Mouse (Mus musculus): Measurements from ENCODE around the gene Grin2c.

Gene Grin2c

DNA sequence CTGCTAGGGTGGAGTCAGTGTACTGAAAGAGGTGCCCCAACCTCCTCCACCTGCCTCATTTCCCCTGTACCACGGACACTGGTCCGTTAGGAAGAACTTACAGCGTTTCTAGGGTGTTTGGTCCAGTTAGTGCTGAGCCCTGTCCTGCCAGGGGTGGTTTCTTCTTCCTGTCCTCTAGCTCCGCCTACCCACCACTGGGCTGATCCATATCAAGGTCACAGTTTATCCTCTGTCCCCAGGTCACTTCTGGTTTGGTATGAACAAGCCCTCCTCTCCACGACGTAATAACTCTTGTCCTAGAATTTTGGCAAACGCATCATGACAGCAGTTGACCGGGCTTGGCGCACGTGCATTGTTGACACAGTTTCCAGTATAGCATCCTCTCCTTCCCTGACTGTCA is 47.4 kb downstream of the Grin2c start:
- ChIA-PET POLR2A (interaction anchor here in 3 of 4 experiments (0.6 to 3.9 kb wide), 9 partner anchors 9 to 57 kb away, joined by 3 to 29 read pairs (median 5); partner anchors contain the start of gene Fdxr (in 1 of the 3)), CTCF (interaction anchor here in 3 of 4 experiments (1.0 to 2.1 kb wide), 2 partner anchors 17 to 38 kb away, joined by 3 to 6 read pairs (median 4); no protein-coding TSS in a partner anchor)

DNA sequence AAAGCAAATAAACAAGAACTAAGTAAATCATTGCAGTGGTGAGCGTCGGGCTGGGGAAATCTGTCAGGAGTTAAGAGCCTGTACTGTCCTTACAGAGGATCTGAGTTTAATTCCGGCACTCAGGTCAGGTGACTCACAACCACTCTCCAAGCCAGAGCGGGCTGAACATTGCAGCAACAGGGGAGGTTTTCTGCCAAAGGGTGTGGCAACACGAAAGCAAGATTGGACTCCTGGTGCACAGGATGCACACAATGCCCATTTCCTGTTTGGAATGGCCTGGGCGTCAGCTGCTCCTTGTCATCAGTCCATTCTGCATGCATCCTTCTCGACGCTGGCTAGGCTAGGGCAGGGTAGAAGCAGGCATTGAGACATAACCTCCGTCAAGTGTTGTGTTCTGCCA is 47.8 kb downstream of the Grin2c start:
- ChIA-PET CTCF (interaction anchor here in 2 of 4 experiments (1.0 to 2.1 kb wide), 2 partner anchors 17 to 37 kb away, joined by 3 to 6 read pairs; no protein-coding TSS in a partner anchor), POLR2A (interaction anchor here in 3 of 4 experiments (1.0 to 3.9 kb wide), 10 partner anchors 9 to 73 kb away, joined by 3 to 29 read pairs (median 6); partner anchors contain the start of gene Fdxr (in 1 of the 3))

DNA sequence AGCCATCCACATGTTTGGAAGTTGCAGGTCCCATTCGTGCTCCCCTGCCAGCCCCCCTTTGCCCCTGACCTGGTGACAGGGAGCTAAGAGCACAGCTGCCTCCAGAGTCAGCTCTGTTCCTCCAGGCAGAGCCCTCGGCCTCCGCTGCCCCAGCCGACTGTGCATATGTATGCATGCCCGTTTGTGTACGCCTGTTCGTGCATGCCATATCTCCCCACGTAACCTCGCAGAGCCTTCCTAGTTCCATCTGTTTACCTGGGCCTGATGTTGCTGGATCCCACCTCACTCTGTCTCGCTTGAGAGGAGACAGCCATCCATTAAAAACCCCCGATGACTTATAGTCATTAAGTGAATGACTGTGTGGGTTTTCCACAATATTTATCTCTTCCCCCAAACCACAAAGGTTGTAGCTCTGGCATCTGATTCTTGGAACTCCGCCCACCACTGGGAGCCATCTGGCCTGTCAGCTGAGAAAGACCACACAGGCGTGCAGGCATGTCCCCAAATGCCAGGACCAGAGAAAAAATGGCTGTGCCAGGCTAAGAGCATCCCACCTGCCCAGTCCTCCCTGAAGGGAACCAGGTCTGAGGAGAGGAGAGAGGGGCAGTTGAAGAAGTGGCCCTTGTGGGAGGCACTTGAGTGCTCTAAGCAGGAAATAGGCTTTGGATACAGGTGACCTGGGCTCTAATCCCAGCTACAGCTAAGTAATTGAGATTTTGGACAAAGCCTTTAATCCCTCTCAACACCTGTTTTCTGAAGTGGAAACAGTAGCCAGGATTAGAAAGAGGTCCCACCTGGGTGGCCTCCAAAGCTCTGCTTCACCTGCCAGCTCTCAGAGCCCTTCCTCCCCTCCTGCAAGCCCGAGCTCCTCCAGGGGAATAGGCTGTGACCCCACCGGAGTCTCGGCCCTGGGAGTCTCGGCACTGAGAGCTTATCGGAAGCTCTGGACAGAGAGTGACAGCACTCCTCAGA is 49.3 kb downstream of the Grin2c start:
- CTCF ChIA-PET = interaction anchor here in 3 of 4 experiments (0.6 to 2.1 kb wide), 5 partner anchors 12 to 1425 kb away, joined by 3 to 10 read pairs (median 5); no protein-coding TSS in a partner anchor
- POLR2A ChIA-PET = interaction anchor here in 3 of 4 experiments (0.7 to 3.9 kb wide), 13 partner anchors 8 to 75 kb away, joined by 3 to 29 read pairs (median 5); partner anchors contain the start of gene Fdxr (in 1 of the 3)

DNA sequence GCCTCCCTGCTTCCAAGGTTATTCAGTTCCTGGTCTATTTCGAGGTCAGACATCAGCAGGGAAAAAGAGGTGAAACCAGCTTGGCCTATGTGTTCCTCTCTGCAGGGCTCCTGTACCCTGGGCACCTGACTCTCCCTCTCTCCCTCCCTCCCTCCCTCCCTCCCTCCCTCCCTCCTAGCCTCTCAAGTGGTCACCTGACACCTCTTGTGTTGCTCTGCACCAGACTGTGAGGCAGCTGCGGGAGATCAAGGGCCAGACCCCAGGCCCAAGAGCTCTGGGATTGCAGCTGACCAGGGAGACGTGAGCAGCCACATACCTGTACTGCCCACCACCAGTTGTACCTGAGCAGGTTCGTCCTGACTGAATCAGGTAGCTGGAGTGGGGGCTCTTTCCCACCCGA is 51.9 kb downstream of the Grin2c start:
- ChIA-PET POLR2A (interaction anchor here in 3 of 4 experiments (0.6 to 3.2 kb wide), 26 partner anchors 9 to 303 kb away, joined by 3 to 31 read pairs (median 4); partner anchors contain the start of genes Fdxr (in 1 of the 3), Grin2c (in 1 of the 3), Jpt1 (in 1 of the 3) and Nat9 (in 1 of the 3)), CTCF (interaction anchor here (0.6 to 5.5 kb wide), 14 partner anchors 10 to 621 kb away, joined by 3 to 41 read pairs (median 4); partner anchors contain the start of gene Nup85 (in 1 of the 4))

DNA sequence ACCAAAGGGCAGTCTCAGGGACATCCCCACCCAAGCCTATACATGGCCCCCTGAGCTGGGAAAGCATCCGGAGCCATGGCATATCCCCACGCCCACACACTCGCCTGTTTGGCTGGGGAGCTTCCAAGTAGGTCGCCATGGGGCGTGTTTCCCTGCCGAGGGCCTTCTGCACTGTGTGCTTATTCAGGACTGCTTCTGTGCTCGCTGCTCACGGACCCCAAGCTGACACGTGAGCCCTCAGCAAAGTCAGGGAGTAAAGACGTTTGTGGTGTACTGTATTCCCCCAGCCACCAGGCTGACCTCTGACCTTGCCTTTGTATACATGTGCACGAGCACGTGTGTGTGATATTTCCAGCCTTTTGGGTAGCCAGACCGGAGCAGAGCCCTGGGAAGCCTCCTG is 54.9 kb downstream of the Grin2c start:
- ChIA-PET POLR2A (interaction anchor here in 3 of 4 experiments (0.6 to 2.5 kb wide), 13 partner anchors 9 to 65 kb away, joined by 3 to 12 read pairs (median 3); partner anchors contain the start of gene Fdxr (in 1 of the 3)), CTCF (interaction anchor here (0.5 to 5.5 kb wide), 11 partner anchors 8 to 39 kb away, joined by 3 to 41 read pairs (median 5); no protein-coding TSS in a partner anchor)

DNA sequence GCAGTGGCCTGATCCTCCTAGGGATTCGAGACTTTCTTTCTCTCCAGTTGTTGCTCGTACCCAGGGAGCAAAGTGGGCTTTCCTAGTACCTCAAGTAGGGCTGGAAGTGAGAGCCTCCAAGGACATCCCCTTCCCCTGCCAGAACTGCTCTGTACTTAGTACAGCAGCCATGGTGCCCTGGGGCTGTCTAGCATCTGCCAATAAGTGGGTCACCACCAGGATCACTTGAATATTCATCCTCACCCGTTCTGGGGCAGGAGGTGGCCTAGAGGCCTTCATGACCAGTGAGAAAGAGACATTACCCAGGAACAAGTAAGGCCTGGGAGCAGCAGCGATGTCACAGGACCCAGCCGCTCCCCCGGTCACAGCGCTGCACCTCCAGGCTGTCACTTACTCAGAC is 57.1 kb downstream of the Grin2c start:
- ChIA-PET CTCF (interaction anchor here in 2 of 4 experiments (0.8 to 1.0 kb wide), 3 partner anchors 15 to 16 kb away, joined by 3 to 7 read pairs (median 5); no protein-coding TSS in a partner anchor), POLR2A (interaction anchor here in 2 of 4 experiments (0.6 to 3.0 kb wide), 9 partner anchors 8 to 57 kb away, joined by 3 to 10 read pairs (median 3); partner anchors contain the start of gene Grin2c (in 2 of the 2))

DNA sequence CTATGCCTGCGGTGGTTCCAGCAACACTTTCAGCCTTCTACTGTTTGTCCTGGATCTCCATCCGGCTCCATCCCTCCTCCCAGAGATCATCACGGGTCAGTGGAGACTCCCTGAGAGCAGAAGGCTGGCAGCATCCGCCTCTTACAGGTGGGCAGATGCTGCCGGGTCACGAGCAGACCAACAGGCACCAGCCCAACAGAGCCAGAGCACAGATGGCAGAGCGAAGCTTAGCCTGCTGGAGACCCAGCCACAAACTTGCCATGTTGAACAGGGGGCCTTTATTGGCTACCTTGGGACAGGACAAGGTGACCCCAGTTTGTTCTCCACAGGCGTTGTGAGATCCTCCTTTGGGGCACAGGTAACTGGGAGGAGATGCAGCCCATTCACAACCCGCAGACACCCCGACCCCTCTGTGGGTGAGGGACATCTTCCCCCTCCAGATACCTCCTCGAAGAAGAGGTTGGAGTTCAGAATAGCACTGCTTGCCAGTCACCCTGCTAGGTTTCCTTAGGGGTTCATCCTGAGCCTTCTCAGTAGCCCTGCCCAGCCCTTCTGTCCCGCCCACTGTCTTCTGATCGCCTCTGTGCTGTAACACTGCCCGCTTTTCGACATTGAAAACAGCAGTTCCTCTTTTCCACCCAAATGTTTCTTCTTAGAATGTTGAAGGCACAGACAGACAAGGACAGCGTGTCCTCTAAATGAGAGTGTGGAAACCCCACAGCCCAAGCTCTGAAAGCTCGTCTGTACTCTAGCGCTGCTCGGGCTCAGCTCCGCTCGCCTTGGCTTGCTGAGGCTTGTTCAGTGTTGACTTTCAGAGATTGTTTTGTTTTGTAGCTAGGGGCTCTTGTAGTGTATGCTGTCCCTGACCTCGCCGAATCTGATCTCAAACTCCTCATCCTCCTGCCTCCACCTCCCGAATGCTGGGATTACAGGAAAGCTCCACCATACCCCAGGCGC is 58.0 kb downstream of the Grin2c start:
- ChIA-PET CTCF (interaction anchor here in 3 of 4 experiments (0.6 to 2.2 kb wide), 5 partner anchors 16 to 407 kb away, joined by 3 to 9 read pairs (median 5); no protein-coding TSS in a partner anchor), POLR2A (interaction anchor here in 3 of 4 experiments (0.6 to 3.0 kb wide), 14 partner anchors 9 to 66 kb away, joined by 3 to 10 read pairs (median 3); partner anchors contain the start of genes Grin2c (in 2 of the 3) and Tmem104 (in 1 of the 3))

DNA sequence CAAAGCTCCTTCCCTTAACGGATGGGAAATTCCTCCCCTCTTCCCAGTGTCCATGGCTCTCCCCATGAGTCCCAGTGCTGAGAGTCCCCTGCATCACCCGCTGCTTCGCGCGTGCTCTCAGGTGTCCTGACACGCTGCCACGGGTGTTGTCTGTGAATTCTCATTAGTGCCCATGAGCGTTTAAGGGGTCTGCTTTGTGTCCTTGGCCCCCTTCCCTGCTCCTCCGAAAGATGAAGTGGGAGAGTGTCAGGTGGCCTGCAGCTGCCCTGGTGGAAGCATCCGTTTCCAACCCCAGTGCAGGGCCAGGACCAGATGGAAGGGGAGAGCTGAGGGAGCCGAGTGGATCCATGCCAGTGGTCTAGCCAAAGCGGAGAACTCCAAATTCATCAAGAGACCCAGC is 58.9 kb downstream of the Grin2c start:
- POLR2A ChIA-PET = interaction anchor here in 3 of 4 experiments (0.9 to 3.0 kb wide), 7 partner anchors 17 to 59 kb away, joined by 3 to 10 read pairs (median 3); partner anchors contain the start of genes Grin2c (in 2 of the 3) and Tmem104 (in 1 of the 3)
- CTCF ChIA-PET = interaction anchor here in 2 of 4 experiments (0.7 to 2.2 kb wide), 2 partner anchors 17 kb away, joined by 3 to 9 read pairs; no protein-coding TSS in a partner anchor

DNA sequence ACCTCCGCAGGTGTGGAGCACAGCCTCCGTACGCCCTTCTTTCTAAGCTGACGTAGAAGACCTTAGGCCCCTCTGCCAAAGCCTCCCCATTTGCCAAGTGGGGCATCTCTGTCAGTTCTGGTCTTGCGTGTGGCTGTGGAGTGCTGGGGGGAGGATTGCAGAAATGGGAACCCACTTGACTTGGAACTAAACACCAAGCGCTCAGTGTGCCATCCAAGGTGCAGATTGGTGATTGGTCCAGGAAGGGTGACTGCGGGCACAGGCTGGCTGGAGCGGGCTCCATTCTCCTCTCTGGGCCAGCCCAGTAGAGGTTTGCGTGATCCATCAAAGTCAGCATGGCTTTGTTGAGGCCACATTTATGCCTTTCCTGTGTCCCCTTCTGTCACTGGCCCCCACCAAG is 64.3 kb downstream of the Grin2c start:
- ChIA-PET POLR2A (interaction anchor here in 3 of 4 experiments (0.8 to 3.5 kb wide), 26 partner anchors 12 to 94 kb away, joined by 3 to 16 read pairs (median 4); partner anchors contain the start of genes Fdxr (in 2 of the 3), Grin2c (in 2 of the 3), Fads6 (in 1 of the 3) and Slc9a3r1 (in 1 of the 3)), CTCF (interaction anchor here (0.5 to 3.3 kb wide), 128 partner anchors 9 to 1310 kb away, joined by 3 to 112 read pairs (median 5); partner anchors contain the start of genes Grin2c (in 4 of the 4), Fads6 (in 3 of the 4), Fdxr (in 3 of the 4) and Nat9 (in 3 of the 4))

DNA sequence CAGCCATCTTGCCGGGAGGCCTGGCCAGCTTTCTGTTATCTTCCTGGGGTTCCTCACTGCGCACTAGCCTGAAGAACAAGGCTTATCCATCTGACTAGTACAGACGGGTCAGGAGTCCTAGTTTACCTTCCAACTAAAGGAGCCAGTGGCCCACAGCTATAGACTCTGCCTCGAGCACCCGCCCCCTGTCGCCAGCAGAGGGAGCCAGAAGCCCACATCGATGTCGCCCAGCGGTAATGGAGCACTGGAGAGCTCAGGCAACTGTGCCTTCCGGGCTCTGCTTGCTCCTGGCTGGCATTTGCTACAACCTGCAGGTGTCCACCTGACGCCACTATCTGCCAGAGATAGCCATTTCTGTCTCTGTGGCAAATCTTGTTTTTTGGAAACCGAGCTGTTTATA is 64.7 kb downstream of the Grin2c start:
- CTCF ChIA-PET = interaction anchor here (0.5 to 3.3 kb wide), 139 partner anchors 9 to 1310 kb away, joined by 3 to 112 read pairs (median 4); partner anchors contain the start of genes Grin2c (in 4 of the 4), Fads6 (in 3 of the 4), Fdxr (in 3 of the 4) and Nat9 (in 3 of the 4)
- POLR2A ChIA-PET = interaction anchor here in 3 of 4 experiments (0.8 to 3.5 kb wide), 32 partner anchors 9 to 117 kb away, joined by 3 to 16 read pairs (median 4); partner anchors contain the start of genes Fdxr (in 2 of the 3), Grin2c (in 2 of the 3), Fads6 (in 1 of the 3) and Slc9a3r1 (in 1 of the 3)

DNA sequence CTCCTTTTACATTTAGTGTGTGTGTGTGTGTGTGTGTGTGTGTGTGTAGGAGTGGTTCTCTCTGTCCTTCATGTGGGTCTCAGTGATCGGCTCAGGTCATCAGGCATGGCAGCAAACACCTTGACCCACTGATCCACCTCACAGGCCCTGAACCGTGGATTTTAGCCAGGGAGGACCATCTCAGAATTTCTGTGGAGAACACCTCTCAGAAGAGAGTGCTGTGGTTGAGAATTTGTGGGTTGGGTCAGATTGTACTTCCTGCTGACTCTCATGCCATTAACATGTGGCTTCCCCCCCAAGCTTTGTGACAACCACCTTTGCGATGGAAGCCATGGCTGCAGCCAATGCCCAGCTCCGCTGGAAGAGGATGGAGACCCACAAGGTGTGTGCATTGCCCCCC is 66.5 kb downstream of the Grin2c start:
- CTCF ChIA-PET = interaction anchor here in 3 of 4 experiments (0.6 to 1.3 kb wide), 5 partner anchors 29 to 102 kb away, joined by 3 to 4 read pairs (median 4); no protein-coding TSS in a partner anchor
- POLR2A ChIA-PET = interaction anchor here in 3 of 4 experiments (0.5 to 1.6 kb wide), 7 partner anchors 13 to 395 kb away, joined by 3 to 4 read pairs (median 3); partner anchors contain the start of genes Nat9 (in 1 of the 3) and Tmem104 (in 1 of the 3)
